Mouse (Mus musculus): ENCODE measurements around the gene Nckap5. TPM values are rescaled to one million over a fixed set of nuclear protein-coding genes. Genes with fewer than 3 reads are reported as not detected.

Gene Nckap5
- total and polyA plus RNA-seq, 2 experiments from 2014 or later, result 6.6 to 10.2 TPM

- peak; percentile 55 for DNase-seq (ENCODE audit: low spot score)
- 5% methylated on average over 32 of the region's 35 CpGs for WGBS
Measured at GRCm38 (mm10) chr1:126492206-126493071, 338.2 kb downstream of the Nckap5 start.

DNA sequence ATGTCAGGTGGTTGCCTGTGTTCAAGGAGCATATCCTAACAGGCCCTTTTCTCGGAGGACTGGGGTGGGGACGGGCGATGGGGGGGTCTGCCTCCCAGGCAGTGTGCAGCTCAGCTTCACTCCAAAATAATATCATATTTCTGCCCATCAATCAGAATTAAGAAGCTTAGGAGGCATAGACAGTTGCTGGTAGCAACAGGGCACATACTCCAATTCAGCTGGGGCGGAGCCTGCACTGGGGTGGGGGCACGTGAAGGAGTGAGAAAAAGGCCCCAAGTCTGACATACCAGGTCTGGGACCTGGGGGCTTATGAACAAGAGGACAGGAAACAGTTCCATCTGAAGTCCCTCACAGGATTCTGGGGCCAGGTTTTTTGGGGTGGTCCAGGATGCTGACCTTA is 339.2 kb downstream of the Nckap5 start:
- Histone ChIP-seq H3K36me3 (ENCODE audit: insufficient read depth, low read length) (no peaks in the 10 kb centered on the region), H3K9ac (replicated peaks; ENCODE audit: low read length) (no peak overlapping the region), H3K27me3 (ENCODE audit: insufficient read depth, low read length) (no peaks in the 10 kb centered on the region), H3K4me1 (ENCODE audit: insufficient read depth, low read length) (peaks cover 22% of the 10 kb centered on the region; the same call in 1 of the 2 replicates), H3K9me3 (ENCODE audit: low read length) (no peaks in the 10 kb centered on the region), H3K27ac (no peak overlapping the region), H3K4me2 (ENCODE audit: low read depth, low read length) (peak overlapping the region; percentile 95), H3K4me3 (ENCODE audit: low read length) (peak overlapping the region; percentile 52)
- 46% methylated on average over 5 of the region's 5 CpGs for WGBS
- DNase-seq (ENCODE audit: low spot score) (peak; percentile 10), ATAC-seq (peak; percentile 50; the same call in 1 of the 2 replicates)
- no peak for TF ChIP-seq CTCF (IDR thresholded peaks at IDR 0.05; ENCODE audit: low read depth)

More at GRCm38 (mm10) chr1:126492206-126493071, 338.2 kb downstream of the Nckap5 start:
- peak; percentile 77 for ATAC-seq
- Histone ChIP-seq H3K9ac (replicated peaks; ENCODE audit: low read length) (peak overlapping the region; percentile 61), H3K9me3 (ENCODE audit: low read length) (no peaks in the 10 kb centered on the region), H3K27ac (peak overlapping the region; percentile 41), H3K27me3 (ENCODE audit: insufficient read depth, low read length) (no peaks in the 10 kb centered on the region), H3K4me3 (ENCODE audit: low read length) (peak overlapping the region; percentile 52), H3K36me3 (ENCODE audit: insufficient read depth, low read length) (no peaks in the 10 kb centered on the region), H3K4me2 (ENCODE audit: low read depth, low read length) (peak overlapping the region; percentile 95), H3K4me1 (ENCODE audit: insufficient read depth, low read length) (peaks cover 22% of the 10 kb centered on the region; the same call in 1 of the 2 replicates)
- peak; percentile 9 for TF ChIP-seq CTCF (IDR thresholded peaks at IDR 0.05; ENCODE audit: low read depth)

DNA sequence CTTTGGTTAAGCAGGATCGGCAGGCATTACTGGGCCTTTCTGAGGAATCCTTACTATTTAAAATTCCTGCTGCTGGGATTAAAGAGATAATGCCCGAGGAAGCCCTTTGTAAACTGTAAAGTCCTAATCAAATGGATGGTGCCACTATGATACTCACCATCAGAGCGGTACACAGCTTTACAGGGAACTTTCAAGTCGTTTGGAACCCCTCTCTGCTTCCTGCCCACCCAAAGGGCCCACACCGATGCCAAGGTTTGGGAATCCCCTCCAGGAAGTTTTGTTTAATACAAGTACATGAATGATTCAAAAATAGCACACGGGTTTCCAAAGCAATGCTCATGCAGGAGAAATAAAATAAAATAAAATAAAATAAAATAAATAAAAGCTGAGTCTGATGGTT is 340.3 kb downstream of the Nckap5 start:
- Histone ChIP-seq H3K9me3 (ENCODE audit: low read length) (no peaks in the 10 kb centered on the region), H3K4me1 (ENCODE audit: insufficient read depth, low read length) (peaks cover 22% of the 10 kb centered on the region; the same call in 1 of the 2 replicates), H3K9ac (replicated peaks; ENCODE audit: low read length) (no peak overlapping the region), H3K27ac (no peak overlapping the region), H3K4me3 (ENCODE audit: low read length) (no peak overlapping the region), H3K4me2 (ENCODE audit: low read depth, low read length) (peak overlapping the region; percentile 95), H3K27me3 (ENCODE audit: insufficient read depth, low read length) (no peaks in the 10 kb centered on the region), H3K36me3 (ENCODE audit: insufficient read depth, low read length) (no peaks in the 10 kb centered on the region)
- ATAC-seq (no peak), DNase-seq (ENCODE audit: low spot score) (no peak)
- TF ChIP-seq CTCF (IDR thresholded peaks at IDR 0.05; ENCODE audit: low read depth), result no peak
- WGBS, result 42% methylated on average over 6 of the region's 6 CpGs

- ATAC-seq (peak; percentile 83), DNase-seq (ENCODE audit: low spot score) (peak; percentile 67)
- Histone ChIP-seq H3K27me3 (ENCODE audit: insufficient read depth, low read length) (no peaks in the 10 kb centered on the region), H3K36me3 (ENCODE audit: insufficient read depth, low read length) (no peaks in the 10 kb centered on the region), H3K4me3 (ENCODE audit: low read length) (no peak overlapping the region), H3K9ac (replicated peaks; ENCODE audit: low read length) (no peak overlapping the region), H3K9me3 (ENCODE audit: low read length) (no peaks in the 10 kb centered on the region), H3K27ac (no peak overlapping the region), H3K4me2 (ENCODE audit: low read depth, low read length) (no peak overlapping the region), H3K4me1 (ENCODE audit: insufficient read depth, low read length) (0 out of 2 replicates have a peak, but pooled peaks cover 3% of the 10 kb centered on the region)
- WGBS, result 37% methylated on average over 6 of the region's 6 CpGs
- peak; percentile 40 for TF ChIP-seq CTCF (IDR thresholded peaks at IDR 0.05; ENCODE audit: low read depth)
Measured at GRCm38 (mm10) chr1:126484664-126485087, 345.9 kb downstream of the Nckap5 start.

- Histone ChIP-seq H3K4me1 (ENCODE audit: insufficient read depth, low read length) (no peaks in the 10 kb centered on the region), H3K4me3 (ENCODE audit: low read length) (no peak overlapping the region), H3K4me2 (ENCODE audit: low read depth, low read length) (no peak overlapping the region), H3K27me3 (ENCODE audit: insufficient read depth, low read length) (no peaks in the 10 kb centered on the region), H3K9me3 (ENCODE audit: low read length) (no peaks in the 10 kb centered on the region), H3K36me3 (ENCODE audit: insufficient read depth, low read length) (no peaks in the 10 kb centered on the region), H3K9ac (replicated peaks; ENCODE audit: low read length) (no peak overlapping the region), H3K27ac (no peak overlapping the region)
- 87% methylated on average over 3 of the region's 3 CpGs for WGBS
- DNase-seq (ENCODE audit: low spot score) (no peak), ATAC-seq (no peak)
- no peak for TF ChIP-seq CTCF (IDR thresholded peaks at IDR 0.05; ENCODE audit: low read depth)
Measured at GRCm38 (mm10) chr1:126483665-126484064, 346.9 kb downstream of the Nckap5 start.

DNA sequence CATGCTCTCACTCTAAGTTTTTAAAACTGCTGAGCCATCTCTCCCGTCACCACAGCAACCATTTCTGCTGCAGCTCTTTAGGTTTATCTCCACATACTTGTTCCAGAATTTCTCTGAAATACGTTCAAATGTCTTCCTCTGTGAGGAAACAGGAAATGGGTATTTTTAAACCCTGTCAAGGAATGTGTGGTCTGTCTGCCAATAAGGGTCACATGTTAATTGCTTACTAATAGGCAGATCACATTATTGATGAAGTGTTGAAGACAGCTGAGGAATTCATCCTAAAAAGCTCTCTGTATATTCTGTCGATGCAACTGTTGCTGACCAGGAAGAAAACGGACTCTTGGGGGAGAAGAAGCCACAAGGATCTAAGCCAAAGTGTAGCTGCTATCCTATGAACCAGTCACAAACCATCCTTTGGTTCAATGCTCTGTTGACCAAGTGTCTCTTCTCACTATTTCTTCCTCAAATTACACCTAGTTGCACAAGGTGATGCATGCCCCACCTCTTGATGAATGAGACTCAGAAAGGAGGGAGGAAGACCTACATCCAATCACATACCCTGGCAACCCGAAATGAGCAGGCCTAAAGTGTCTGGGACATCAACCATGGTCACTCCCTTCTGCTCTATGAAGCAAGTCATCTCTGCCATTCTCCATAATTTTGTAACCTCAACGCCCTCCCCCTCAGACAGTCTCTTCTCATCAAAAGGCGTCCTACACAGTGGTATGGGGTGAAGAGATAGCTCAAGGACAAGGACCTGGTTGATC is 349.0 kb downstream of the Nckap5 start:
- no peak for TF ChIP-seq CTCF (IDR thresholded peaks at IDR 0.05; ENCODE audit: low read depth)
- 82% methylated on average over 7 of the region's 7 CpGs for WGBS

More for the DNA sequence above, 349.0 kb downstream of the Nckap5 start:
- Histone ChIP-seq H3K36me3 (ENCODE audit: insufficient read depth, low read length) (no peaks in the 10 kb centered on the region), H3K9ac (replicated peaks; ENCODE audit: low read length) (no peak overlapping the region), H3K27ac (no peak overlapping the region), H3K4me1 (ENCODE audit: insufficient read depth, low read length) (no peaks in the 10 kb centered on the region), H3K9me3 (ENCODE audit: low read length) (no peaks in the 10 kb centered on the region), H3K27me3 (ENCODE audit: insufficient read depth, low read length) (no peaks in the 10 kb centered on the region), H3K4me3 (ENCODE audit: low read length) (no peak overlapping the region), H3K4me2 (ENCODE audit: low read depth, low read length) (no peak overlapping the region)
- no peak for DNase-seq (ENCODE audit: low spot score)
- ATAC-seq, result no peak

Measured in hindbrain, postnatal 0 days (tissue).